Mouse (Mus musculus) liver, embryonic 16.5 days (tissue): ENCODE data around the gene Ubxn7. TPM values are rescaled to one million over a fixed set of nuclear protein-coding genes. Genes with fewer than 3 reads are reported as not detected.
A peak's percentile ranks its signal among the peaks of the same experiment; 100 is the strongest.
"Not testable (repeated sequence)": the region's sequence is repeated elsewhere in the genome, so short reads cannot be mapped to it uniquely, and the experiment has no call there.

Source experiments
- ATAC-seq: fragments of 200-750 bp; cut with Nextera tagmentation; 2 replicates; pipeline ENCODE4 v1.8.0; 2017; ENCODE audit warnings: low read depth, mild to moderate bottlenecking, moderate number of reproducible peaks, moderate library complexity
- H3K27ac ChIP-seq: fragments of 300-500 bp; sonication (generic); 2 replicates; pipeline ENCODE4 v1.5.1; 2014; ENCODE audit warnings: mild to moderate bottlenecking, low read length
- H3K27me3 ChIP-seq: fragments of 300-500 bp; sonication (generic); 2 replicates; pipeline ENCODE4 v1.6.1; 2014; ENCODE audit warnings: low read depth, low read length, mixed read lengths; ENCODE audit not compliant: control insufficient read depth, insufficient read depth
- H3K36me3 ChIP-seq: fragments of 300-500 bp; sonication (generic); 2 replicates; pipeline ENCODE4 v1.6.1; 2014; ENCODE audit warnings: mild to moderate bottlenecking; ENCODE audit not compliant: control insufficient read depth, insufficient read depth
- H3K4me1 ChIP-seq: fragments of 300-500 bp; sonication (generic); 2 replicates; pipeline ENCODE4 v1.6.1; 2014; ENCODE audit warnings: low read depth, low read length, mixed read lengths; ENCODE audit not compliant: control insufficient read depth
- H3K4me2 ChIP-seq: fragments of 300-500 bp; sonication (generic); 2 replicates; pipeline ENCODE4 v1.6.1; 2014; ENCODE audit warnings: low read depth, low read length, mixed read lengths
- H3K4me3 ChIP-seq: fragments of 300-500 bp; sonication (generic); 2 replicates; pipeline ENCODE4 v1.5.1; 2014; ENCODE audit warnings: low read depth, mild to moderate bottlenecking, low read length
- H3K9ac ChIP-seq: fragments of 300-500 bp; sonication (generic); 2 replicates; pipeline ENCODE4 v1.6.1; 2014; ENCODE audit warnings: low read depth, low read length
- H3K9me3 ChIP-seq: fragments of 300-500 bp; sonication (generic); replicated peaks from 2 replicates; pipeline ENCODE4 v1.6.1; 2016; ENCODE audit warnings: low read length; ENCODE audit not compliant: control insufficient read depth
- WGBS: fragments of 180-500 bp; shearing (Covaris S2); extraction: QIAGEN DNeasy Blood & Tissue Kit; methylation state at CpG from one replicate; pipeline ENCODE4 v1.1.7; 2014; ENCODE audit not compliant: insufficient replicate concordance; 5-methylcytosine and 5-hydroxymethylcytosine counted together
- polyA plus RNA-seq: library from polyadenylated mRNA; unstranded; fragments of >200 nt; fragmentation: Nextera tagmentation; extraction: Ambion mirVana; gene quantifications from 2 replicates; pipeline ENCODE4 v1.2.1, GENCODE M21; 2015

Gene Ubxn7
- polyA plus RNA-seq, result 10.2 TPM in 2 replicates

GRCm38 (mm10) chr16:32332040-32332555, at the start of gene Ubxn7:
Gene Ubxn7 (plus strand): TSS chr16:32332257.
- ATAC-seq, result peak; percentile 97
- Histone ChIP-seq H3K9me3 (no peaks in the 10 kb centered on the region), H3K27ac (peak within 1 kb of the TSS; percentile 96), H3K9ac (peak within 1 kb of the TSS; percentile 98), H3K4me1 (peaks cover 15% of the 10 kb centered on the region), H3K4me2 (peak within 1 kb of the TSS; percentile 66), H3K36me3 (no peaks in the 10 kb centered on the region), H3K4me3 (peak within 1 kb of the TSS; percentile 96), H3K27me3 (no peaks in the 10 kb centered on the region)
- WGBS, result under 1% methylated on average over 49 of the region's 52 CpGs

GRCm38 (mm10) chr16:32282608-32283007, 49.4 kb upstream of the Ubxn7 start:
- no peak for ATAC-seq
- Histone ChIP-seq H3K36me3 (peaks cover 41% of the 10 kb centered on the region), H3K4me3 (no peak overlapping the region), H3K9me3 (no peaks in the 10 kb centered on the region), H3K27ac (no peak overlapping the region), H3K9ac (no peak overlapping the region), H3K4me2 (no peak overlapping the region), H3K4me1 (peaks cover 11% of the 10 kb centered on the region), H3K27me3 (no peaks in the 10 kb centered on the region)

- H3K4me2 ChIP-seq, result no peak overlapping the region
- H3K9ac ChIP-seq, result no peak overlapping the region
- H3K27me3 ChIP-seq, result no peaks in the 10 kb centered on the region
- H3K4me3 ChIP-seq, result no peak overlapping the region
- WGBS, result 88% methylated on average over 4 of the region's 4 CpGs
- H3K36me3 ChIP-seq, result peaks cover 37% of the 10 kb centered on the region
- ATAC-seq, result no peak
- no peaks in the 10 kb centered on the region for H3K4me1 ChIP-seq
- H3K9me3 ChIP-seq, result no peaks in the 10 kb centered on the region
- H3K27ac ChIP-seq, result no peak overlapping the region
These were observed 40.2 kb upstream of the Ubxn7 start for GRCm38 (mm10) chr16:32291821-32292220.

GRCm38 (mm10) chr16:32299617-32300016, 32.4 kb upstream of the Ubxn7 start:
- not testable (repeated sequence) for H3K9me3 ChIP-seq, H3K27me3 ChIP-seq, H3K9ac ChIP-seq, H3K4me1 ChIP-seq, H3K4me3 ChIP-seq, H3K27ac ChIP-seq, ATAC-seq, H3K4me2 ChIP-seq
- 92% methylated on average over 4 of the region's 4 CpGs for WGBS
- H3K36me3 ChIP-seq, result peaks cover 35% of the 10 kb centered on the region

GRCm38 (mm10) chr16:32303046-32303445, 29.0 kb upstream of the Ubxn7 start:
- Histone ChIP-seq H3K9me3 (no peaks in the 10 kb centered on the region), H3K4me2 (no peak overlapping the region), H3K27ac (no peak overlapping the region), H3K4me1 (no peaks in the 10 kb centered on the region), H3K27me3 (no peaks in the 10 kb centered on the region), H3K9ac (no peak overlapping the region), H3K36me3 (peaks cover 20% of the 10 kb centered on the region), H3K4me3 (no peak overlapping the region)
- WGBS, result 63% methylated on average over 1 of the region's 1 CpGs
- no peak for ATAC-seq

GRCm38 (mm10) chr16:32303886-32304285, 28.2 kb upstream of the Ubxn7 start:
- no peak for ATAC-seq
- Histone ChIP-seq H3K4me1 (no peaks in the 10 kb centered on the region), H3K27me3 (no peaks in the 10 kb centered on the region), H3K9ac (no peak overlapping the region), H3K4me2 (no peak overlapping the region), H3K36me3 (peaks cover 12% of the 10 kb centered on the region), H3K27ac (no peak overlapping the region), H3K9me3 (no peaks in the 10 kb centered on the region), H3K4me3 (no peak overlapping the region)
- 85% methylated on average over 7 of the region's 7 CpGs for WGBS

- no peak overlapping the region for H3K27ac ChIP-seq
- H3K4me1 ChIP-seq, result no peaks in the 10 kb centered on the region; the same call in 1 of the 2 replicates
- WGBS, result 62% methylated on average over 4 of the region's 4 CpGs
- no peak for ATAC-seq
- H3K36me3 ChIP-seq, result no peaks in the 10 kb centered on the region
- no peak overlapping the region for H3K4me3 ChIP-seq
- H3K4me2 ChIP-seq, result no peak overlapping the region
- H3K9ac ChIP-seq, result no peak overlapping the region
- H3K27me3 ChIP-seq, result no peaks in the 10 kb centered on the region
- H3K9me3 ChIP-seq, result no peaks in the 10 kb centered on the region
These were observed 20.1 kb upstream of the Ubxn7 start for GRCm38 (mm10) chr16:32311970-32312369.

- Histone ChIP-seq H3K4me3 (no peak overlapping the region), H3K27ac (no peak overlapping the region), H3K4me1 (no peaks in the 10 kb centered on the region; the same call in 1 of the 2 replicates), H3K27me3 (no peaks in the 10 kb centered on the region), H3K9me3 (no peaks in the 10 kb centered on the region), H3K36me3 (no peaks in the 10 kb centered on the region), H3K9ac (no peak overlapping the region), H3K4me2 (no peak overlapping the region)
- 54% methylated on average over 5 of the region's 5 CpGs for WGBS
- no peak for ATAC-seq
These were observed 19.7 kb upstream of the Ubxn7 start for GRCm38 (mm10) chr16:32312386-32312785.

GRCm38 (mm10) chr16:32312859-32313258, 19.2 kb upstream of the Ubxn7 start:
- WGBS, result 66% methylated on average over 4 of the region's 4 CpGs
- no peak overlapping the region for H3K4me3 ChIP-seq
- H3K9ac ChIP-seq, result no peak overlapping the region
- H3K4me2 ChIP-seq, result no peak overlapping the region
- no peaks in the 10 kb centered on the region for H3K36me3 ChIP-seq
- no peak for ATAC-seq
- no peaks in the 10 kb centered on the region; the same call in 1 of the 2 replicates for H3K4me1 ChIP-seq
- H3K27ac ChIP-seq, result no peak overlapping the region
- H3K27me3 ChIP-seq, result no peaks in the 10 kb centered on the region
- H3K9me3 ChIP-seq, result no peaks in the 10 kb centered on the region; the same call in 1 of the 2 replicates
